Mouse (Mus musculus) C2C12 (cell line): ENCODE measurements at regions not wholly inside any gene's neighbourhood (a gene's known extent, or its start where the extent isn't known, plus 50 kb on each side); places are given as distances from the start of the nearest gene placed in this dataset.

Source experiments
- CTCF ChIP-seq: IDR thresholded peaks from one replicate; pipeline ENCODE4 v1.5.1; 2011; ENCODE audit not compliant: control insufficient read depth, insufficient read depth, insufficient read length
- MAX ChIP-seq: IDR thresholded peaks from one replicate; pipeline ENCODE4 v1.6.1; 2011; ENCODE audit warnings: mild to moderate bottlenecking, control low read depth
- MYOG ChIP-seq: IDR thresholded peaks from one replicate; pipeline ENCODE4 v1.6.1; 2011; ENCODE audit not compliant: control insufficient read depth, insufficient read length; ENCODE audit errors: extremely low read depth
- USF1 ChIP-seq: IDR thresholded peaks from one replicate; pipeline ENCODE4 v1.6.1; 2011; ENCODE audit warnings: low read depth, mild to moderate bottlenecking, control low read depth, moderate library complexity

GRCm38 (mm10) chr19:28192248-28192647, 181.3 kb upstream of the Rfx3 start:
- TF ChIP-seq USF1 (no peak), CTCF (no peak), MYOG (no peak), MAX (no peak)
